Mouse (Mus musculus) embryonic facial prominence, embryonic 11.5 days (tissue): ENCODE data around the gene Ager. TPM values are rescaled to one million over a fixed set of nuclear protein-coding genes. Genes with fewer than 3 reads are reported as not detected.

Experiments
- ATAC-seq: fragments of 200-750 bp; cut with Nextera tagmentation; replicated peaks from 2 replicates; pipeline ENCODE4 v1.8.0; 2017; ENCODE audit warnings: low read depth; ENCODE audit not compliant: insufficient number of reproducible peaks, low FRiP score, low TSS enrichment
- DNase-seq: peaks from one replicate; pipeline ENCODE4 v3.0.0-alpha.2; 2015; ENCODE audit warnings: low spot score
- H3K27ac ChIP-seq: fragments of 300-500 bp; sonication (generic); replicated peaks from 2 replicates; pipeline ENCODE4 v1.5.1; 2014; ENCODE audit warnings: mild to moderate bottlenecking, low read depth, low read length, control low read depth
- H3K27me3 ChIP-seq: fragments of 300-500 bp; sonication (generic); 2 replicates; pipeline ENCODE4 v1.6.1; 2014; ENCODE audit warnings: mild to moderate bottlenecking, low read length, moderate library complexity, mixed read lengths; ENCODE audit not compliant: control insufficient read depth, insufficient read depth
- H3K36me3 ChIP-seq: fragments of 300-500 bp; sonication (generic); replicated peaks from 2 replicates; pipeline ENCODE4 v1.6.1; 2014; ENCODE audit warnings: low read depth, mild to moderate bottlenecking, low read length, moderate library complexity, mixed read lengths; ENCODE audit not compliant: control insufficient read depth, insufficient read depth
- H3K4me1 ChIP-seq: fragments of 300-500 bp; sonication (generic); 2 replicates; pipeline ENCODE4 v1.6.1; 2014; ENCODE audit warnings: low read length, mixed read lengths; ENCODE audit not compliant: control insufficient read depth, insufficient read depth
- H3K4me2 ChIP-seq: fragments of 300-500 bp; sonication (generic); 2 replicates; pipeline ENCODE4 v1.6.1; 2014; ENCODE audit warnings: low read depth, mild to moderate bottlenecking, control low read depth, low read length, moderate library complexity
- H3K4me3 ChIP-seq: fragments of 300-500 bp; sonication (generic); 2 replicates; pipeline ENCODE4 v1.5.1; 2014; ENCODE audit warnings: low read depth, low read length, control low read depth
- H3K9ac ChIP-seq: fragments of 300-500 bp; sonication (generic); replicated peaks from 2 replicates; pipeline ENCODE4 v1.6.1; 2014; ENCODE audit warnings: mild to moderate bottlenecking, control low read depth, low read length
- H3K9me3 ChIP-seq: fragments of 300-500 bp; sonication (generic); replicated peaks from 2 replicates; pipeline ENCODE4 v1.6.1; 2016; ENCODE audit warnings: mild to moderate bottlenecking, low read length, inconsistent platforms, mixed read lengths; ENCODE audit not compliant: control insufficient read depth
- WGBS: fragments of 180-500 bp; shearing (Covaris S2); extraction: QIAGEN DNeasy Blood & Tissue Kit; methylation state at CpG from one replicate; pipeline ENCODE4 v1.1.7; 2014; 5-methylcytosine and 5-hydroxymethylcytosine counted together
- polyA plus RNA-seq: library from polyadenylated mRNA; unstranded; fragments of >200 nt; fragmentation: Nextera tagmentation; extraction: Ambion mirVana; gene quantifications from 2 replicates; pipeline ENCODE4 v1.2.1, GENCODE M21; 2014

The Ager gene
- polyA plus RNA-seq, 1 experiment from 2014 or later: 1.2 TPM

- WGBS: 45% methylated on average over 14 of the region's 15 CpGs
- Histone ChIP-seq H3K4me3 (0 out of 2 replicates have a peak overlapping the region, but pooled peaks have one; percentile 15), H3K27ac (peak overlapping the region; percentile 99), H3K9me3 (no peaks in the 10 kb centered on the region), H3K4me2 (no peak overlapping the region), H3K4me1 (peaks cover 37% of the 10 kb centered on the region), H3K9ac (no peak overlapping the region), H3K36me3 (peaks cover under 1% of the 10 kb centered on the region; the same call in 1 of the 2 replicates), H3K27me3 (no peaks in the 10 kb centered on the region)
- ATAC-seq (no peak), DNase-seq (no peak)
Measured at GRCm38 (mm10) chr17:34590154-34590987, 7.3 kb upstream of the Ager start.

- Histone ChIP-seq H3K4me2 (peak within 1 kb of the TSS; percentile 93), H3K4me3 (peak within 1 kb of the TSS; percentile 91), H3K27ac (peak within 1 kb of the TSS; percentile 99), H3K9ac (peak within 1 kb of the TSS; percentile 98), H3K27me3 (no peaks in the 10 kb centered on the region), H3K36me3 (peaks cover 3% of the 10 kb centered on the region; the same call in 1 of the 2 replicates), H3K4me1 (peaks cover 33% of the 10 kb centered on the region), H3K9me3 (no peaks in the 10 kb centered on the region)
- DNase-seq (peak; percentile 60), ATAC-seq (0 out of 2 replicates have a peak, but pooled peaks have one; percentile 7)
- WGBS: 3% methylated on average over 21 of the region's 21 CpGs
Measured at GRCm38 (mm10) chr17:34591029-34591993, 6.4 kb upstream of the Ager start, which contains the start of gene Pbx2. TSS of gene Pbx2 (plus strand) at chr17:34591266.

GRCm38 (mm10) chr17:34591994-34592375, 5.7 kb upstream of the Ager start:
- ATAC-seq (0 out of 2 replicates have a peak, but pooled peaks have one; percentile 27), DNase-seq (peak; percentile 94)
- peaks cover 33% of the 10 kb centered on the region for H3K4me1 ChIP-seq
- H3K27me3 ChIP-seq: no peaks in the 10 kb centered on the region
- peak overlapping the region; percentile 98 for H3K9ac ChIP-seq
- peak overlapping the region; percentile 93 for H3K4me2 ChIP-seq
- WGBS: 2% methylated on average over 30 of the region's 35 CpGs
- H3K9me3 ChIP-seq: no peaks in the 10 kb centered on the region
- peaks cover 3% of the 10 kb centered on the region; the same call in 1 of the 2 replicates for H3K36me3 ChIP-seq
- H3K4me3 ChIP-seq: peak overlapping the region; percentile 91
- peak overlapping the region; percentile 99 for H3K27ac ChIP-seq

GRCm38 (mm10) chr17:34592581-34593549, 4.8 kb upstream of the Ager start:
- ATAC-seq: no peak
- WGBS: under 1% methylated on average over 30 of the region's 32 CpGs
- peak overlapping the region; percentile 98 for H3K9ac ChIP-seq
- no peaks in the 10 kb centered on the region for H3K9me3 ChIP-seq
- H3K4me1 ChIP-seq: peaks cover 34% of the 10 kb centered on the region
- peak overlapping the region; percentile 91 for H3K4me3 ChIP-seq
- H3K27ac ChIP-seq: peak overlapping the region; percentile 99
- peaks cover 3% of the 10 kb centered on the region; the same call in 1 of the 2 replicates for H3K36me3 ChIP-seq
- H3K4me2 ChIP-seq: peak overlapping the region; percentile 93
- no peaks in the 10 kb centered on the region for H3K27me3 ChIP-seq
- DNase-seq: peak; percentile 63

- Histone ChIP-seq H3K27me3 (no peaks in the 10 kb centered on the region), H3K36me3 (peaks cover 3% of the 10 kb centered on the region; the same call in 1 of the 2 replicates), H3K4me3 (peak overlapping the region; percentile 91), H3K9me3 (no peaks in the 10 kb centered on the region), H3K4me2 (peak overlapping the region; percentile 93), H3K27ac (0 out of 2 replicates have a peak overlapping the region, but pooled peaks have one; percentile 25), H3K4me1 (peaks cover 34% of the 10 kb centered on the region), H3K9ac (peak overlapping the region; percentile 98)
- peak; percentile 45 for DNase-seq
- WGBS: 43% methylated on average over 32 of the region's 34 CpGs
- ATAC-seq: no peak
Measured at GRCm38 (mm10) chr17:34593752-34594525, 3.7 kb upstream of the Ager start.

- H3K27ac ChIP-seq: no peak overlapping the region
- H3K9me3 ChIP-seq: no peaks in the 10 kb centered on the region
- H3K9ac ChIP-seq: no peak overlapping the region
- 74% methylated on average over 8 of the region's 8 CpGs for WGBS
- DNase-seq (no peak), ATAC-seq (no peak)
- H3K27me3 ChIP-seq: no peaks in the 10 kb centered on the region
- H3K4me1 ChIP-seq: peaks cover 20% of the 10 kb centered on the region
- no peak overlapping the region for H3K4me3 ChIP-seq
- peaks cover 3% of the 10 kb centered on the region; the same call in 1 of the 2 replicates for H3K36me3 ChIP-seq
- H3K4me2 ChIP-seq: no peak overlapping the region
Measured at GRCm38 (mm10) chr17:34596098-34596497, 1.6 kb upstream of the Ager start.
